Mouse (Mus musculus): ENCODE measurements at regions not wholly inside any gene's neighbourhood (a gene's known extent, or its start where the extent isn't known, plus 50 kb on each side); places are given as distances from the start of the nearest gene placed in this dataset.
"Not testable (repeated sequence)": the region's sequence is repeated elsewhere in the genome, so short reads cannot be mapped to it uniquely, and the experiment has no call there.

DNA sequence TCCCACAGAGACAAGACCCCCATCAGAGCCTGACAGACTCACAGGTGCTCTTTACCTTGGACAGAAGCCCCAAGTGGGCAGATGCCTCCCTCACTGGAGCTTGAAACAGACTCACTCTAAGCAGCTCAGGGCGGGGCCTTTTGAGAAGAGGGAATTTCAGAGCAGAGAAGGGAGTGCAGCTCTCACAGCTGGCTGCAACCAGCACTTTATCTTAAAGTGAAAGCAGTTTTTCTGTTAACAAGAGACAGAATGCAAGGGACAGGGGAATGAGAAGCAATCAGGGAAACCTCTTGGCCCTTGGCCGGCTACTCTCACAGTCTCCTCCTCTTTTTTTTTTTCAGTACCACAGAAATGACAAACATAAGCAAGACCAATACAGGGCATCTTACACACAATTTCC, 56.2 kb upstream of the B3galnt1 start:
- ATAC-seq: no peak
- no peaks in the 10 kb centered on the region for H3K9me3 ChIP-seq (ENCODE audit: control insufficient read depth)
- no peak overlapping the region for H3K9ac ChIP-seq (ENCODE audit: low read depth, low read length)
- no peaks in the 10 kb centered on the region for H3K4me1 ChIP-seq (replicated peaks; ENCODE audit: control insufficient read depth, insufficient read depth, low read length)
- no peaks in the 10 kb centered on the region for H3K36me3 ChIP-seq (ENCODE audit: control insufficient read depth, insufficient read depth)
- H3K27ac ChIP-seq (ENCODE audit: low read depth, low read length): no peak overlapping the region
- WGBS: 4% methylated on average over 2 of the region's 2 CpGs
- no peaks in the 10 kb centered on the region for H3K27me3 ChIP-seq (replicated peaks; ENCODE audit: control insufficient read depth, insufficient read depth, low read length)
- TF ChIP-seq CTCF (IDR thresholded peaks at IDR 0.05; ENCODE audit: low read depth): no peak
- H3K4me2 ChIP-seq (replicated peaks; ENCODE audit: low read depth): 0 out of 2 replicates have a peak overlapping the region, but pooled peaks have one; percentile 1
- no peak overlapping the region for H3K4me3 ChIP-seq (ENCODE audit: low read depth, low read length)

DNA sequence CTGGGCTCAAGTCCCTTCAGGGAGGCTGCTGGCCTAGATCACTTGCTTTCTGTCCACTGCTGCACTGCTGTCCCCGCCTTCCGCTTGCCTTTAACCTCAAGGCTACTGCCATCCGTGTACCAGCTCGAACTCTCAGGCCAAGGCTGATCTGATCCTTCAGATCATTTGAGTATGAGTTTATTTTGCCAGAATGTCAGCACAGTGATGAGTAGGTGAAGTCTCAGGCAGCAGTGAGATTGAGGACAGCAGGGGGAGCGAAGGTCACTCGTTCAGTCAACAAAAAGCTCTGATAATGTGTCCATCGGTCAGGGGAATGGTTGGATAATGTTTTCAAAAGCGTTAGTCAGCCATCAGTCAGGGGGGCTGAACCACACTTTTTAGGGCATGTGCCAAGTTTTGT, 54.6 kb upstream of the B3galnt1 start:
- not testable (repeated sequence) for H3K9ac ChIP-seq (ENCODE audit: low read depth, low read length); H3K4me2 ChIP-seq (replicated peaks; ENCODE audit: low read depth); H3K4me1 ChIP-seq (replicated peaks; ENCODE audit: control insufficient read depth, insufficient read depth, low read length); H3K9me3 ChIP-seq (ENCODE audit: control insufficient read depth); H3K27ac ChIP-seq (ENCODE audit: low read depth, low read length); H3K4me3 ChIP-seq (ENCODE audit: low read depth, low read length); ATAC-seq; H3K27me3 ChIP-seq (replicated peaks; ENCODE audit: control insufficient read depth, insufficient read depth, low read length); H3K36me3 ChIP-seq (ENCODE audit: control insufficient read depth, insufficient read depth)
- 35% methylated on average over 8 of the region's 8 CpGs for WGBS

DNA sequence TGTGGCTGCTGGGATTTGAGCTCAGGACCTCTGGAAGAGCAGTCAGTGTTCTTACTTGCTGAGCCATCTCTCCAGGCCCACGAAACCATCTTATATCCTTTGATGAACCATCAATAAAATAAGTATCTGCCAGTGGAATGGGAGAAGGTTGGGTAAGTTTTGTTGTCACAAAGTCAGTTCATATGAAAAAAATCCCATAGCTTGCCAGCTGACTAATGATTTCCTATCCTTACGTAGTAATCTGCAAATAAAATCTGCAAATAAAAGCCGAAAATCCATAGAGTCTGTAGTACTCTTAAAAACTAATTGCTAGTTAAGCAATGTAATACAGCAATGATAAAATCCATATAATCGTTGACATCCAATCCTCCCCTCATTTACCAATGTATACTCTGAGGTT, 50.8 kb upstream of the B3galnt1 start:
- 84% methylated on average over 4 of the region's 4 CpGs for WGBS
- no peak overlapping the region for H3K4me2 ChIP-seq (replicated peaks; ENCODE audit: low read depth)

More for the DNA sequence above, 50.8 kb upstream of the B3galnt1 start:
- Histone ChIP-seq H3K27me3 (replicated peaks; ENCODE audit: control insufficient read depth, insufficient read depth, low read length) (no peaks in the 10 kb centered on the region), H3K27ac (ENCODE audit: low read depth, low read length) (no peak overlapping the region), H3K9me3 (ENCODE audit: control insufficient read depth) (no peaks in the 10 kb centered on the region), H3K4me1 (replicated peaks; ENCODE audit: control insufficient read depth, insufficient read depth, low read length) (no peaks in the 10 kb centered on the region), H3K4me3 (ENCODE audit: low read depth, low read length) (no peak overlapping the region), H3K36me3 (ENCODE audit: control insufficient read depth, insufficient read depth) (no peaks in the 10 kb centered on the region), H3K9ac (ENCODE audit: low read depth, low read length) (no peak overlapping the region)
- ATAC-seq: no peak
- TF ChIP-seq CTCF (IDR thresholded peaks at IDR 0.05; ENCODE audit: low read depth): no peak

All from intestine, postnatal 0 days (tissue).